17 mouse cellular contexts compared by ENCODE assay signal in the genomic region with DNA sequence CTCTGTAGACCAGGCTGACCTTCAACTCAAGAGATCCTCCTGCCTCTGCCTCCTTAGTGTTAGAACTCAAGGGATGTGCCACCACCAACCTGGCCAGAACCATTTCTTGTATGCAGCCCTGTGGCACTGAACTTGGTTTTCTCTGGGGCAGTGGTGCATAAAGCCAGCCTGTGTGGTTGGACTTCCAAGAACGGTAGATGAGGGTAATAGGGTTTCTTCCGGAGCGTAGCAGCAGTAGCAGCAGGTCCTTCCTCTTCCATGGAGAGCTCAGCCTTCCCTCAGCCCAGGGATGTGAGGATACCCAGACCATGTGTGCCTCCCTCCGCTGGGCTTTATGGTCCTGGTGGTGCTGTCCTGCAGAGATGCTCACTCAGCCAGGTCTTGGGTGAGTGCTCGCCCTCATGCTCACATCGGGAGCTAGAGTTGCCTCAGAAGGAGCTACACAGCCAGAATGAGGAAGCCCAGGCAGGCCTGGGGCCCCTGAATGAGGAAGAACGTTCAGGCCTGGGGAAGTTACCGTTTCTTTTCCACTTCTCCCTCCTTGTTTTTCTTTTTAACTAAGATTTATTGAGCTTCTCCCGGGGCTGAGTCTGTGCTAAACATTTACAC. TPM values are rescaled to one million over a fixed set of nuclear protein-coding genes. Genes with fewer than 3 reads are reported as not detected.
DNase-seq lines count a peak whose midpoint lies in the region; ATAC-seq and TF ChIP-seq lines count a peak whose summit lies in the region.
"Had no signal": no experiment of that assay in that cellular context is flagged by ENCODE, and none has a peak within 500 bp of the region (broad histone marks: within the 10 kb centered on the region; RNA-seq: fewer than 3 reads in every experiment).

No protein-coding gene starts in this region.

- TF ChIP-seq RAD21 in MEL (IDR thresholded peaks at IDR 0.05; ENCODE audit: low read depth, low read length) = no peak

- no peaks in the 10 kb centered on the region for H3K27me3 ChIP-seq in MEL (ENCODE audit: control insufficient read depth in 1 of 2, insufficient read depth in 2 of 2, low read length in 2 of 2)
- H3K27me3 ChIP-seq in kidney, postnatal 0 days (ENCODE audit: insufficient read depth, low read length) = no peaks in the 10 kb centered on the region
- H3K27me3 ChIP-seq: hindbrain, embryonic 12.5 days; lung, embryonic 15.5 days had no signal

- no peak for ATAC-seq in kidney, postnatal 0 days (replicated peaks; ENCODE audit: low FRiP score, low read depth)
- peak; percentile 84 for ATAC-seq in megakaryocyte progenitor cell, adult 5-6 weeks (replicated peaks; ENCODE audit: poor library complexity)

- peak overlapping the region; percentile 18; the same call in 1 of the 2 replicates for H3K27ac ChIP-seq in layer of hippocampus, adult 2 months
- peak overlapping the region; percentile 61 for H3K27ac ChIP-seq in MEL (ENCODE audit: control insufficient read depth, low read depth, low read length)
- H3K27ac ChIP-seq in kidney, postnatal 0 days = no peak overlapping the region
- H3K27ac ChIP-seq: hindbrain, embryonic 12.5 days; lung, embryonic 15.5 days had no signal

- peak in 1 of 2 experiments; percentile 28; a peak in 1 of 4 replicates for TF ChIP-seq POLR2A in MEL (IDR thresholded peaks at IDR 0.05; ENCODE audit: control insufficient read depth in 1 of 2, insufficient read depth in 1 of 2, low read depth in 1 of 2, low read length in 2 of 2, poor library complexity in 1 of 2)

- H3K4me3 ChIP-seq in layer of hippocampus, adult 2 months = no peak overlapping the region
- peak overlapping the region; percentile 2 to 28; a peak in 1 of 4 replicates for H3K4me3 ChIP-seq in MEL (ENCODE audit: control insufficient read depth in 1 of 2, insufficient read depth in 1 of 2, low read depth in 2 of 2, low read length in 2 of 2)
- H3K4me3 ChIP-seq in kidney, postnatal 0 days (replicated peaks; ENCODE audit: low read depth, low read length) = no peak overlapping the region
- H3K4me3 ChIP-seq: erythroblast, embryonic 14.5 days; hindbrain, embryonic 12.5 days; lung, embryonic 15.5 days had no signal

- no peak for TF ChIP-seq CTCF in layer of hippocampus, adult 2 months (conservative IDR thresholded peaks at IDR 0.05)
- TF ChIP-seq CTCF in MEL (IDR thresholded peaks at IDR 0.05 in 2 of 3, conservative IDR thresholded peaks at IDR 0.05 in 1 of 3; ENCODE audit: control insufficient read depth in 1 of 3, insufficient read depth in 1 of 3, low read depth in 2 of 3, low read length in 3 of 3, poor library complexity in 1 of 3, severe bottlenecking in 1 of 3) = no peak
- no peak for TF ChIP-seq CTCF in kidney, postnatal 0 days (IDR thresholded peaks at IDR 0.05; ENCODE audit: low read depth)

- no peaks in the 10 kb centered on the region for H3K79me2 ChIP-seq in MEL (ENCODE audit: control insufficient read depth, insufficient read depth, low read length, poor library complexity)

- peaks cover 0 to 18% of the 10 kb centered on the region in 2 experiments; a peak in 2 of 4 replicates for H3K36me3 ChIP-seq in MEL (ENCODE audit: control insufficient read depth in 1 of 2, insufficient read depth in 2 of 2, low read length in 2 of 2)
- H3K36me3 ChIP-seq in kidney, postnatal 0 days (ENCODE audit: insufficient read depth, low read length) = peaks cover 10% of the 10 kb centered on the region; the same call in 1 of the 2 replicates

- no peaks in the 10 kb centered on the region for H3K9me3 ChIP-seq in MEL (replicated peaks; ENCODE audit: insufficient read depth, low read length)
- no peaks in the 10 kb centered on the region for H3K9me3 ChIP-seq in kidney, postnatal 0 days (replicated peaks; ENCODE audit: low read length)
- H3K9me3 ChIP-seq: hindbrain, embryonic 12.5 days; lung, embryonic 15.5 days had no signal

- DNase-seq in layer of hippocampus, adult 2 months (ENCODE audit: low spot score in 2 of 2) = no peak
- DNase-seq in layer of hippocampus, postnatal 14 days (ENCODE audit: low spot score in 2 of 2) = no peak
- DNase-seq in MEL (ENCODE audit: low read depth, low spot score) = peak; percentile 87
- peak; percentile 38 for DNase-seq in kidney, postnatal 0 days (ENCODE audit: low spot score)
- no peak for DNase-seq in left cerebral cortex, adult 8-10 months (ENCODE audit: low spot score in 2 of 2)
- DNase-seq in adrenal gland, postnatal 25 days = no peak
- no peak for DNase-seq in frontal cortex, adult 2 months (ENCODE audit: extremely low spot score in 1 of 2, low spot score in 1 of 2)
- DNase-seq: adrenal gland, adult 8-10 months; cerebellum, postnatal 36 days; right cerebral cortex, postnatal 14 days; thymus, postnatal 14 days had no signal

- WGBS in kidney, postnatal 0 days = 32% methylated on average over 9 of the region's 9 CpGs

- TF ChIP-seq EP300 in MEL (IDR thresholded peaks at IDR 0.05; ENCODE audit: low read depth in 1 of 2, low read length in 2 of 2) = peak in 1 of 2 experiments; percentile 73

- H3K9ac ChIP-seq in MEL (ENCODE audit: control insufficient read depth, low read depth, low read length, poor library complexity, severe bottlenecking) = peak overlapping the region; percentile 50
- no peak overlapping the region for H3K9ac ChIP-seq in kidney, postnatal 0 days (ENCODE audit: low read depth, low read length)
- H3K9ac ChIP-seq: hindbrain, embryonic 12.5 days; lung, embryonic 15.5 days had no signal

- H3K4me1 ChIP-seq in MEL (ENCODE audit: control insufficient read depth in 1 of 2, insufficient read depth in 2 of 2, low read length in 2 of 2) = peaks cover 7 to 28% of the 10 kb centered on the region in 2 experiments
- H3K4me1 ChIP-seq in kidney, postnatal 0 days (replicated peaks; ENCODE audit: insufficient read depth, low read length) = peaks cover 12% of the 10 kb centered on the region; the same call in 1 of the 2 replicates

- H3K4me2 ChIP-seq in kidney, postnatal 0 days (ENCODE audit: low read length) = no peak overlapping the region
- H3K4me2 ChIP-seq: hindbrain, embryonic 12.5 days; lung, embryonic 15.5 days had no signal

TF ChIP-seq in MEL, 35 proteins besides CTCF, POLR2A, EP300 and RAD21 (continues in another document):
- TF ChIP-seq ETS1 (IDR thresholded peaks at IDR 0.05; ENCODE audit: low read depth, low read length) (no peak), GABPA (IDR thresholded peaks at IDR 0.05; ENCODE audit: low read depth, low read length) (no peak), TBP (IDR thresholded peaks at IDR 0.05; ENCODE audit: low read depth, low read length) (peak; percentile 95), TCF12 (IDR thresholded peaks at IDR 0.05; ENCODE audit: low read depth, low read length) (no peak), RCOR1 (IDR thresholded peaks at IDR 0.05; ENCODE audit: low read depth, low read length) (0 out of 2 replicates have a peak, but pooled peaks have one; percentile 25)

RNA-seq across cellular contexts. Expression of a gene that starts 10.2 kb away (rescaled TPM):
- 10 to 100 TPM; 11.0 to 13.5 TPM for total RNA-seq in layer of hippocampus, adult 2 months (2021)
- 10 to 100 TPM; 15.1 to 16.2 TPM for total RNA-seq in layer of hippocampus, postnatal 14 days (2021)
- total RNA-seq in MEL (2012; rRNA removed) = 4.5 and 4.7 TPM in 2 replicates
- polyA plus RNA-seq in MEL (2012; ENCODE audit: insufficient read depth in 1 of 2, insufficient read length in 2 of 2, low read depth in 1 of 2, low replicate concordance in 2 of 2, missing spikeins in 1 of 2) = 10 to 100 TPM in 1 of 2 experiments, not detected in 1; 13.3 TPM
- 22.5 and 23.4 TPM in 2 replicates for polyA plus RNA-seq in kidney, postnatal 0 days (2015; fragmentation: Nextera tagmentation; extraction: Ambion mirVana)
- 66.5 and 68.6 TPM in 2 replicates for total RNA-seq in megakaryocyte progenitor cell, adult 5-6 weeks (2015)
- 13.5 and 20.8 TPM in 2 replicates for total RNA-seq in megakaryocyte progenitor cell, adult 5-6 weeks (2017)
- total RNA-seq in left cerebral cortex, adult 8-10 months (2022) = 10 to 100 TPM in 2 of 4 experiments, 1 to 10 TPM in 2; 6.1 to 11.8 (median 9.2) TPM
- total RNA-seq in adrenal gland, postnatal 25 days (2021) = 11.7 and 13.4 TPM in 2 replicates
- 17.6 and 20.6 TPM in 2 replicates for polyA plus RNA-seq in frontal cortex, adult 2 months (2012; rRNA removed)

RNA-seq across cellular contexts. Expression of a gene that starts 21.7 kb away (rescaled TPM):
- not detected for total RNA-seq in layer of hippocampus, adult 2 months (2021)
- under 1 TPM; 0.62 to 0.79 TPM for total RNA-seq in layer of hippocampus, postnatal 14 days (2021)
- total RNA-seq in MEL (2012; rRNA removed) = not detected in 2 replicates
- polyA plus RNA-seq in MEL (2012; ENCODE audit: insufficient read depth in 1 of 2, insufficient read length in 2 of 2, low read depth in 1 of 2, low replicate concordance in 2 of 2, missing spikeins in 1 of 2) = not detected
- polyA plus RNA-seq in kidney, postnatal 0 days (2015; fragmentation: Nextera tagmentation; extraction: Ambion mirVana) = 0.46 TPM in 1 of 2 replicates, not detected in the other
- not detected in 2 replicates for total RNA-seq in megakaryocyte progenitor cell, adult 5-6 weeks (2015)
- not detected in 2 replicates for total RNA-seq in megakaryocyte progenitor cell, adult 5-6 weeks (2017)
- not detected for total RNA-seq in left cerebral cortex, adult 8-10 months (2022)
- total RNA-seq in adrenal gland, postnatal 25 days (2021) = not detected in 2 replicates
- 0.13 TPM in 1 of 2 replicates, not detected in the other for polyA plus RNA-seq in frontal cortex, adult 2 months (2012; rRNA removed)
- total RNA-seq: adrenal gland, adult 8-10 months; gastrocnemius, postnatal 25 days had no signal
- polyA plus RNA-seq: erythroblast, embryonic 14.5 days; neural tube, embryonic 11.5 days had no signal

RNA-seq across cellular contexts. Expression of a gene that starts 35.4 kb away (rescaled TPM):
- 10 to 100 TPM; 35.0 to 36.7 TPM for total RNA-seq in layer of hippocampus, adult 2 months (2021)
- 10 to 100 TPM; 41.3 to 54.5 TPM for total RNA-seq in layer of hippocampus, postnatal 14 days (2021)
- total RNA-seq in MEL (2012; rRNA removed) = 24.8 and 29.2 TPM in 2 replicates
- polyA plus RNA-seq in MEL (2012; ENCODE audit: insufficient read depth in 1 of 2, insufficient read length in 2 of 2, low read depth in 1 of 2, low replicate concordance in 2 of 2, missing spikeins in 1 of 2) = 10 to 100 TPM in 1 of 2 experiments, not detected in 1; 48.9 TPM
- polyA plus RNA-seq in kidney, postnatal 0 days (2015; fragmentation: Nextera tagmentation; extraction: Ambion mirVana) = 62.5 and 66.1 TPM in 2 replicates
- 60.0 and 60.4 TPM in 2 replicates for total RNA-seq in megakaryocyte progenitor cell, adult 5-6 weeks (2015)
- total RNA-seq in megakaryocyte progenitor cell, adult 5-6 weeks (2017) = 49.0 and 75.4 TPM in 2 replicates
- total RNA-seq in left cerebral cortex, adult 8-10 months (2022) = 10 to 100 TPM; 22.9 to 27.1 (median 24.6) TPM
- 16.4 and 22.7 TPM in 2 replicates for total RNA-seq in adrenal gland, postnatal 25 days (2021)
- polyA plus RNA-seq in frontal cortex, adult 2 months (2012; rRNA removed) = 18.7 and 20.9 TPM in 2 replicates

RNA-seq across cellular contexts. Expression of a gene that starts 43.1 kb away (rescaled TPM):
- total RNA-seq in layer of hippocampus, adult 2 months (2021) = 10 to 100 TPM; 17.8 to 19.6 TPM
- total RNA-seq in layer of hippocampus, postnatal 14 days (2021) = 10 to 100 TPM; 20.1 to 20.3 TPM
- total RNA-seq in MEL (2012; rRNA removed) = 4.3 and 6.8 TPM in 2 replicates
- 1 to 10 TPM in 1 of 2 experiments, not detected in 1; 5.6 TPM for polyA plus RNA-seq in MEL (2012; ENCODE audit: insufficient read depth in 1 of 2, insufficient read length in 2 of 2, low read depth in 1 of 2, low replicate concordance in 2 of 2, missing spikeins in 1 of 2)
- polyA plus RNA-seq in kidney, postnatal 0 days (2015; fragmentation: Nextera tagmentation; extraction: Ambion mirVana) = 12.5 and 12.6 TPM in 2 replicates
- total RNA-seq in megakaryocyte progenitor cell, adult 5-6 weeks (2015) = 0.42 and 1.4 TPM in 2 replicates
- 1.4 and 1.6 TPM in 2 replicates for total RNA-seq in megakaryocyte progenitor cell, adult 5-6 weeks (2017)
- total RNA-seq in left cerebral cortex, adult 8-10 months (2022) = 10 to 100 TPM; 13.8 to 16.4 (median 16.0) TPM
- 15.0 and 20.3 TPM in 2 replicates for total RNA-seq in adrenal gland, postnatal 25 days (2021)
- polyA plus RNA-seq in frontal cortex, adult 2 months (2012; rRNA removed) = 9.1 and 11.5 TPM in 2 replicates

Comparison
In these comparisons a context has a peak if more than half of its experiments do, and no peak if none do; other contexts are left out.
1. DNase-seq: peak in MEL (single experiment) and kidney, postnatal 0 days (single experiment); none in layer of hippocampus, adult 2 months (0 of 2), layer of hippocampus, postnatal 14 days (0 of 2), left cerebral cortex, adult 8-10 months (0 of 2), adrenal gland, postnatal 25 days (single experiment) and frontal cortex, adult 2 months (0 of 2).
2. H3K4me3 ChIP-seq: peak in MEL (2 of 2); none in layer of hippocampus, adult 2 months (single experiment) and kidney, postnatal 0 days (single experiment).